1 mouse cellular context compared by ENCODE assay signal in the genomic region with DNA sequence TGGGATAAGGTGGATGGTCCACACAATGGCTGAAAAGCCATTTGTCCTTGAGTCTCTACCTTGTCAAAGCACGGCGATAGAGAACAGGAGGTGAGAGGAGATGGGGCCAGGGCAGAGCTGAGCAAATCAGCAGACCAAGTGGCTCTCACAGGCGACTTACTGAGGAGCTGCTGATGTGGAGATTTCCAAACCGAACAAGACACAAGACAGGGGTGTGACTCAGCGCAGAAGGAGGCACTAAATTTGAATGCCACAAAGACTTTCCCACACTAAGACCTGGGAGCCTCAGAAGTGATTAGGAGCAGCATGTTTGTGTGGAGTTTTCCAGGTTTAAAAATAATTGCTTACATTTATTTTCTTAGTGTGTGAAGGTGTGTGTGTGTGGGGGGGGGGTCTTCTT.
A peak's percentile ranks its signal among the peaks of the same experiment; 100 is the strongest.
TF ChIP-seq lines count a peak whose summit lies in the region.

No protein-coding gene starts in this region.

TF ChIP-seq in CH12.LX, 34 proteins besides CTCF, POLR2A, EP300 and RAD21:
- 0 out of 2 replicates have a peak, but pooled peaks have one; percentile 31 for TF ChIP-seq BHLHE40 (IDR thresholded peaks at IDR 0.05; ENCODE audit: low read depth, low read length)
- TF ChIP-seq UBTF (IDR thresholded peaks at IDR 0.05; ENCODE audit: low read depth, low read length), result no peak
- 0 out of 2 replicates have a peak, but pooled peaks have one; percentile 37 for TF ChIP-seq MEF2A (IDR thresholded peaks at IDR 0.05; ENCODE audit: borderline replicate concordance, low read depth, low read length)
- TF ChIP-seq ETS1 (conservative IDR thresholded peaks at IDR 0.05; ENCODE audit: low read depth, low read length), result 0 out of 2 replicates have a peak, but pooled peaks have one; percentile 19
